Mouse (Mus musculus) inflammation-experienced regulatory T-cells, adult 6 months (primary cell): ENCODE measurements around the gene Kmt2b. TPM values are rescaled to one million over a fixed set of nuclear protein-coding genes. Genes with fewer than 3 reads are reported as not detected.

ENCODE experiments used
- ATAC-seq: one replicate; pipeline ENCODE4 v1.8.0; 2017
- polyA plus RNA-seq, 3 experiments: library from polyadenylated mRNA; unstranded; fragments of 100-300 nt; shearing (Covaris generic); gene quantifications; one replicate each; pipeline ENCODE4 v1.2.1; 2017

The Kmt2b gene
- polyA plus RNA-seq: 10 to 100 TPM; 15.7 to 23.0 (median 22.6) TPM

GRCm38 (mm10) chr7:30588676-30589434 lies at the start of gene Kmt2b:
Kmt2b (minus strand) TSS chr7:30588726.
- peak; percentile 83 for ATAC-seq

GRCm38 (mm10) chr7:30636395-30636794 lies 47.9 kb upstream of the Kmt2b start:
- no peak for ATAC-seq

- ATAC-seq: no peak
Observed at GRCm38 (mm10) chr7:30635752-30636151, 47.2 kb upstream of the Kmt2b start, which contains the start of gene Etv2. Etv2 (minus strand) TSS chr7:30635852.

GRCm38 (mm10) chr7:30634621-30635020 lies 46.1 kb upstream of the Kmt2b start:
- ATAC-seq: no peak

- no peak for ATAC-seq
Observed at GRCm38 (mm10) chr7:30633762-30634412, 45.4 kb upstream of the Kmt2b start.

GRCm38 (mm10) chr7:30629013-30629412 lies 40.5 kb upstream of the Kmt2b start:
- no peak for ATAC-seq

GRCm38 (mm10) chr7:30626647-30627046 lies 38.1 kb upstream of the Kmt2b start:
- ATAC-seq: no peak

GRCm38 (mm10) chr7:30625530-30626384 lies 37.2 kb upstream of the Kmt2b start, which contains the start of gene Cox6b1:
Cox6b1 (minus strand) TSS chr7:30626151.
- peak; percentile 100 for ATAC-seq

- ATAC-seq: no peak
Observed at GRCm38 (mm10) chr7:30619202-30619601, 30.7 kb upstream of the Kmt2b start.

- no peak for ATAC-seq
Observed at GRCm38 (mm10) chr7:30618658-30619057, 30.1 kb upstream of the Kmt2b start.

GRCm38 (mm10) chr7:30615049-30615760 lies 26.7 kb upstream of the Kmt2b start:
- ATAC-seq: no peak

GRCm38 (mm10) chr7:30614454-30614853 lies 25.9 kb upstream of the Kmt2b start:
- ATAC-seq: peak; percentile 46

- ATAC-seq: peak; percentile 77
Observed at GRCm38 (mm10) chr7:30613529-30614112, 25.1 kb upstream of the Kmt2b start.

- ATAC-seq: no peak
Observed at GRCm38 (mm10) chr7:30612654-30613402, 24.3 kb upstream of the Kmt2b start, which contains the start of gene Upk1a. Upk1a (minus strand) TSS chr7:30612847.

- no peak for ATAC-seq
Observed at GRCm38 (mm10) chr7:30610043-30610442, 21.5 kb upstream of the Kmt2b start.

- no peak for ATAC-seq
Observed at GRCm38 (mm10) chr7:30608476-30608875, 19.9 kb upstream of the Kmt2b start.

GRCm38 (mm10) chr7:30607706-30608309 lies 19.3 kb upstream of the Kmt2b start:
- ATAC-seq: peak; percentile 74

- ATAC-seq: no peak
Observed at GRCm38 (mm10) chr7:30604944-30605343, 16.4 kb upstream of the Kmt2b start.

GRCm38 (mm10) chr7:30604424-30604823 lies 15.9 kb upstream of the Kmt2b start:
- no peak for ATAC-seq

- ATAC-seq: no peak
Observed at GRCm38 (mm10) chr7:30602583-30602982, 14.1 kb upstream of the Kmt2b start.

- no peak for ATAC-seq
Observed at GRCm38 (mm10) chr7:30600651-30601050, 12.1 kb upstream of the Kmt2b start.
